Mouse (Mus musculus): ENCODE measurements at regions not wholly inside any gene's neighbourhood (a gene's known extent, or its start where the extent isn't known, plus 50 kb on each side); places are given as distances from the start of the nearest gene placed in this dataset.
A peak's percentile ranks its signal among the peaks of the same experiment; 100 is the strongest.

DNA sequence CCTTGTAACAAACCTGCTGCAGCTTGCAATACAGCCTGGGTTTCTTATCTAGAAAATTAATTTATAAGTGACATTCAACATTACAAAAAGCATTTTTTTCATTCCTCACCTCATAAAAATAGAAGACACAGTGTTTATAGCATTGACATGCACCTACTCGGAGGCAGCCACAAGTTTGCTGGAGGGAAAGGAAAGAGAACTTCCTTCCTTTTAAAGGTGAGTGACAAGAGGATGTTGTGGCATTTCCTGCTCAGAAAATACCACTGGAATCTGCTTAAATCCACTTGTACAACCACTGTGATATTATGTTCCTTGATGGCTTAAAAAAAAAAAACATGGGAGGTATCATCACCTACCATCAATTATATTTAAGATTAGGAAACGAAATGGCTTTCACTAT lies 1222.2 kb upstream of the Flrt2 start:
- no peak for DNase-seq

DNA sequence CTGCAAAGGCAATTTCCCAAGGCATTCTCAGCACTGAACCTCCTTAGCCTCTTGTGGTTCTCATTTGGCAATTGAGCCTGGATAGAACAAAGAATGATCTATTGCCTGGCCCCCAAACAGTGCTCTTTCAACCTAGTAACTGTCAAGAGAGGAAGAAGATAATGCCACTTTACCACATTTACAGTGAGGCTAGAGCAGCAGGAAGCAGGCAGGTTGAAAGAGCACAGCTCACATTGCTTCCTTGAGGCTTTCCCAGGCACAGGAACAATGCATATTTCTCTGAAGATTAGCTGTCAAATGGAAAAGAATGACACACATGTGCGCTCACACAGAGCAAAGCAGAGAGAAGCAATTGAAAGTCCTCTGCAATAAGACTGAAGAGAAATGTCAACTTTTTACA lies 1221.0 kb upstream of the Flrt2 start:
- DNase-seq = no peak

DNA sequence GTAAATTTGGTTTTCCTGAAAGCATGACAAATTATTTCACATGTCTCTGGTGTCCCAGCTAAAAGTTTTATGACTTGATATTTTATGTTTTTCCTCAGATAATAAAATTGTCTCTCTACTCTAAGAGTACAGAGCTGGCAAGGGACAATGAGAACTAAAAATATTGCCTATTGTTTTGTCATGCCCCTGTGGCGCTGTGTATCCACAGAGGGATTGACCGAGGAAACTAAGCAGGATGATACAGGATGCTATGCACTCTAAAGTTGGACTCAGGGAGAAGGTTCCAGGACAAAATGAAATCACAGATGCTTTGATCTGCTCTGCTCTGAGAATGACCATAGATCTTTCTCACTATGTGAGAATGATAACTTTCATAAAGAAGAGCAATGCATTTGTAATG lies 1203.3 kb upstream of the Flrt2 start:
- no peak for DNase-seq

DNA sequence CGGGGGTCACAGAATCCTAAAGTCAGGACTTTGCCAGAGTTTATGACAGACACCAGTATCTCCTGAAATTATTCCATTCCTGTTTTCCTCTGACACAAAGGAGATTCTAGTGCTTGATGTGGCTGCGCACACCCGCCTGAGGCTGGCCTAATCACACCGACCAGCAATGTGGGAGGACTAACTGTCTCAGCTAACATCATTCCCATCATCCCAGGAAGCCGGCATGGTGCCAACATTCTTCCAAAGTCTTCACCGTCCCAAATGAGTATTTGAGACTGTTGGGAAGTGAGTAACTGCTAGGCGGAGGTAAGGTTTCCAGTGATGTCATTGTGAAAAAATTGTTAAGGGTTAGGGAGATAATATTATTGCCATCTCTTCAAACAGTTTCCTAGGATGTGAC lies 1183.9 kb upstream of the Flrt2 start:
- DNase-seq = peak; percentile 35

DNA sequence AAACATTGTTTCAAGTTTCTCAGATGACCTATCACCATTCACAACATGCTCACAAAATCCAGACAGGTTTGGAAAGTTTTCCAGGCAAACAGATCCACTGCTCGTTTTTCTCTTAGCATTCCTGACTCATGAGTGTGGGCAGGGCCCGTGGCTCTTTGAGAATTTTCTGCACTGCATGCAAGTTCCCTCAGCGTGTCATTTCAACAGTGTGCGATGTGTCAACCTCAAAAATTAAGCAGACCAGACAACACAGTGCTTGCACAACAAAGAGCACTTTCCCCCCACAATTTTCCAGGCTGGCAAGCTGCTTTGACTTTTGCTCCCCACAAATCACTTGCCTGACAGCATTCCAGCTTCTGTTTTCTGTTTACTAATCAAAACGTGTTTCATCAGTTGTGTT lies 1182.2 kb upstream of the Flrt2 start:
- no peak for DNase-seq

DNA sequence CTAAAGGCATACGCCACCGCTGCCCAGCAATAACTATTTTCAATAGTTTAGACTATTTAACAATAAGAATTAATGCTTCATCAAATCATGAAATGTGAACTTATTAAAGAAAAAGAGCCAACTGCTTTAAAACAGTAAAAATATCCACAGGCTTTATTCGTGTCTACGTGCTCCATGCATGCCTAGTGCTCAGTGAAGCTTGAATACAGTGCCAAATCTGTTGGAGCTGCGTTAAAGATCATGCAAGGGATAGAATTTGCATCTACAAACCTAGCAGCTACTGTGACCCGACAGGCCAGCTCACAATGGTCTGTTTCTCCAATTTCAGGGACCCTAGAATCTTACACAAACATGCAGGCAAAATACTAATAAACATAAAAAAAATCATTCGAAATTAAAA lies 1147.3 kb upstream of the Flrt2 start:
- DNase-seq = no peak

DNA sequence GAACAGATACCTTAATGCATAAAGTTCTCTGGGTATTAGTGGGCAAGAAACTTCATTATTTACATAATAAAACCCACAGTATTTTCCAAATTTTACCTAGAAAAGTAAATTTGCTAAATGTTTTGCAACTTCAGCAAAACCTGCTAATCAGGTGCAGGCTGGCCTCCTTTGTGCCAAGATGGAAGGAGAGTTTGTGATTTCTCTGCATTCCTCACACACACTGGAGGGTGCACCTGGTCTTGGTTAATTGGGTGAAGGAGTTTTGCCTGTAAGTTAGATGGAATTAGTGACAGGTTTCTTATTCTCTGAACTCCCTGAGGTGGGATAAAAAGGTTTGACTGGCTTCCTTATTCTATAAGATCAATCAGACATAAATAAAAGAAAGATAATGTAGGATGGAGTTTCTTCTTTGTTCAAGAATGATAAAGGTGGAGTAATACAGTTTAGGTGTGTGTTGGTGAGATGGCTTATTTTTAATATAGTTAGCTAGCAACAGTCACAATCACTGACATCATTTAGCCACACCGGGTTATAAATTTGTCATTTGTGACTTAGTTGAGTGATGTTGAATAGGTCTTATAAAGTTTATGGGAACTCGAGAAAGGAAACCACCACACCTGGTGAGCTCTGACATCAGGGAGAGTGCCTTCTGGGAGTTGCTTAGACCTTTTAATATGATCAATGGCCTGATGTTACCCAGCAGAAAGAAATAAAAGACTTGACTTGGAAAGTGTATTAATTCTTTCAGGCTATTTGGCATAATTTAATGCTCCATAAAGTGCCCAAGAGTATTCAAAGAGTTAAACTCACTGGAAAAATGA lies 1131.4 kb upstream of the Flrt2 start:
- no peak for DNase-seq

DNA sequence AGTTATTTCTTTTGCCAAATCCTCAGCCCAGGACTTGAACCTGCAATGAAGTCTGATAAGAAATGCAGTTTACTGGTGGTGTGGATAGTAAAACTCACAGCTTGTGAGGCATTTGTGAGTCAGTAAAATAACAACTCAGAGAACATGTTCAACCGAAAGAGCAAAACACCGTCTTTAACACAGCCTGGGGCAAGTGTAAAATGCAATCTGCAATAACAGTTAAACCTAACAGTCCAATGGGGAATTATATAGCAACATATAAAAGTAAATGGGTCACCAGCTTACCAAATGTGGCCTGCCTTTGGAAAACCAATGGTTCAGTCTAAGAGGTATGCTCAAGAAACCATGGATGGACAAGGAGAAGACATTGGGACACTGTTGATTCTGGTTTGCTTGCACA lies 1117.0 kb upstream of the Flrt2 start:
- DNase-seq = no peak

DNA sequence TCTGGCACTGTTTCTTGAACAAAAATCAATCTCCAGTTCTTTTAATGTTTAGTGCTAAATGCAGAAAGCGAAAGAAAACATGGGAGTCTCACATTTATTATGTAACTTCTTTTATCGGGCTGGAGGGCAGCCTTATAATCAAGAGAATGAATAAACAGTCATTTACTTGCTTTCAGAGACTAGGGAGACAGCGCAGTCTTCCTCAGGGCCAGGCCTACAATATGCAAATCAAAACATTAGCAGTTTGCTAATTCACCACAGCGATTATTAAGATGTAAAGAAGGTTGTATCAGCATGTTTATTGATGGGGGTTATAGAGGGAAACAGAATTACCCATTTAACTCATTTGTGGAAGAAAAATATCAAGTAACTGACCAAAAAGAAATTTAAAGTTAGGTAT lies 1111.7 kb upstream of the Flrt2 start:
- no peak for DNase-seq

DNA sequence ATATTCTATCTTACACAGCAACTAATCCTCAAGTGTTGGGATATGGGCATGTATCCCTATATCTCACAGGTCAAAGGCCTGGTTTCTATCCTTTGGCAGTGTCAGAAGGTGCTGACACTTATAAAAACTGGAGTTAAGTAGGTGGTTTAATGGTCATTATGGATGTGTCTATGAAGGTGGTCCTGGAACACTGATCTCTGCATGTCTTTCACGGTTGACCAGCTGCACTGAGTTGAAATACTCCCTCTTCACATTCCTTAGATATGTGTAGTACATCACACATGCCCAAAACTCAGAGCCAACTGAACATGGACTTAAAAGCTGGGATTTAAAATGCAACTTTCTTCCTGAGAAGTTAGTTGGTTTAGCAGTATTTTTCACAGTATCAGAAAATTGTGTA lies 1107.7 kb upstream of the Flrt2 start:
- DNase-seq = no peak

DNA sequence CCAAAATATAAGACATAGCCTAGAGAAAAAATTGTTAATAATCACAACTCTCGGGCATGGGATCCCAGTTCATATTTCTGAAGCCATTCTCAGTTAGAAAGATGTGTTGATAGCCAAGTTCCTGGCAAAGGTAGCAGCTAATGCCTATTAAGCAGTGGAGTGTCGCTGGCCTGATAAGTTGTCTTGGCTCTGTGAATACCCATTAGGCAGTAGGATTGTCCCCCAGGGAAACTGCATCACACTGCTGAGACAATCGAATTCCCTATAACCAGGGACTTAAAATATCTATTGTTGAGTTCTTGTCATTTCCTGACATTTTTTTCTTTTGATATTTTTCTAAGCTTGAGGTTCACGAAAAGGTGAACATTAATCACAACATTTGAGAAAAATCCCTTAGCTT lies 1105.0 kb upstream of the Flrt2 start:
- DNase-seq = peak; percentile 15

DNA sequence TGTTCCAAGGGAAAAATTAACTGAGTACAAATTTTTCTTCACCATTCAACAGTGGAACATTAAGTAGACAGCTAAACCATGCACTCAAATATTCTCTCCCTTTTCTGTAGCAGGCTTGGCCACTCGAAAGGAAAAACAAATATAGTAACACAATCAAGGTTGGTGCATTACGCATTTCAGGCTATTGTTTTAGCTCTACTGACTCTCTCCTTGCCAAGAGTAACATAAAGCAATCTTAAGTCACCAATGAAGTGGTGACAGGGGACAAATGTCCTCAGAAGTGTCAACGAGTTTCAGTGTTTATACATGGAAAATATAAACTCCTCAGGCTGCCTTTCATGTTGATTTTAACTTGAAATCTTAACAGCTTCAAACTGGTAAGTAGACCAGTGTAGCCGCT lies 1103.4 kb upstream of the Flrt2 start:
- peak; percentile 7 for DNase-seq

DNA sequence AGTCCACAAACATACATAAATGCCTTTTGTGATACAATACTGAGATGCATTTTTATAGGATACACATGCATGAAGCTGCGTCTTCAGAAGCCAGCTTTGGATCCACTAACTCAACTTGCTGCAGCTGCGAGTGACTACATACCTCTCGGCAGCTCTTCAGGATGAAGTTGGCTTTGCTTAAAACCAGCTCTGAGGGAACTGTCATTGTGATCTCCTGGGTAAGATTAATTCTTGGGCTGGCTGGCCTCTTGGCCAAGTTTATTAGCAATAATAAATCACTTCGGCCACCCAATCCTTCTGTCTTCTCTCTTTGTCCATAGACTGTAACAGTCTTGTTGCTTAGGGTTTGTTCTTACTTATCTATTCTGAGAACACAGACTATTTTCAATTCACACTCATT lies 1103.0 kb upstream of the Flrt2 start:
- DNase-seq = no peak

DNA sequence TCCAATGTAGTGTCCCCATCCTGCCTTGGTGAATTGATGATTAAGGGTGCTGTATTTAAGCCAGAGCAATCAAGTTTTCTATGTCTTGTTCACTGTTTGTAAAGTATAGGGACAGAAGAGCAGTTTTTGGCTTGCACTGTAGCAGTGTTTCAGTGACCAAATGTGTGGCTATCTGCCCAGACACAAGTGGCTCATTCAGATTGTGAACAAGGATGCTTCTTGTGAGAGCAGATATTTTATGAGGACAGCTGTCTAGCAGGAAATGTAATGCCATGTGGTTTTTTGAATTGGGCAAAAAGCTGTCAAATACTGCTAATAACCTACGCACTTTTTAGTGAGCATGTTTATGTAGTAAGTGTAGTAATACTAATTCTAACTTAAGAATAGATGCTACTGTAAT lies 1086.5 kb upstream of the Flrt2 start:
- peak; percentile 33 for DNase-seq

DNA sequence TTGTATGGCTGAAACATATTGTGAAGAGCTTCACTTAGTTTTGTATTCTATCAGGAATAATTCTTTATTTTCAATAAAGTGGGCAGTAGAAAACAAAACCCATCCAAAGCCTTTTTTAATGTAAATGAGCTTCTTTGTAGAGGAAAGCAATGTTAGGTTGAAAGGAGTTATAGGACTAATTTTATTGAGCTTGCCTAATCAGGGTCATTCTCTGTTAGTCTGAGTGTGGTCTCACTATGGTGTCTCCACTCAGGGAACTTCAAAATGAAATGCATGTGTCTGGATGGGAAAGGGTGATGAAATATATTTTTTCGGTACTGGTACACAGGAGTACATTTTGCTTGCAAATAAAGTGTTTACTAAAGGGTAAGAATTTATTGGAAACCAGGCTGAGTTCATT lies 1055.5 kb upstream of the Flrt2 start:
- no peak for DNase-seq

DNA sequence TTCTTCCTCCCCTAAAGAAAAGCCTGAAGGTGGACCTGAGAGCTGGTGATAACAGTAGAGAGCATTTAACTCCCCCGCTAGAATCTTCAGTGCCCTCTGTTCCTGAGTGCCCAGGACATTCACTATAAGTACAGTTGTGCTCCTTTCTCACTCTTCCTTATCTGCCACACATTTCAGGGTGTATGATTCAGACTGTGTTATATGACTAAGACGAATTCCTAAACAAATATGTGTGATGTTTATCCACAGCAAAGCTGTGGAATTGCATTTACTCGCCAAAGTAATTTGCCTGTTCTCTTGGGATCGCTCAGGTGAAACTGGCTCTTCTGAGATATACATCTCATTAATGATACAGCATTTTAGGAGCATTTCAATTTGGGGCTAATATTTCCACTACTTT lies 1051.9 kb upstream of the Flrt2 start:
- no peak for DNase-seq

DNA sequence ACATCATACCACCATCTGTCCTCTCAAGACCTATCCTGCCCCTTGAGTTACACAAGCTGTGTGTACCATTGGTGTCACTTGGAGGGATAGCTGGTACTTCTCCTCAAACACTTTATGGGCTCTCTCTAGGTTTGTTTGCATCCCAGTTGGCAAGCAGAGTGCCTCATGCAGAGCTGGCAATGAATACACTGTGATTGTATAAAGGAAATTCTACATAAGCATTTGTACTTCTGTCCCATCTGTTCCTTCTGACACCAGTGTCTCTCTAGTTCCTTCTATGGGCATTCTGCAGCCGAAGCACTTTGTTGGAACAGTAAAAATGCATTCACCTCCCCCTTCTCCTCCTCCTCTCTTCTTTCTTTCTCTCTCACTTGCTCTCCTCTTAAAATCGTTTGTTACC lies 1046.7 kb upstream of the Flrt2 start:
- no peak for DNase-seq

DNA sequence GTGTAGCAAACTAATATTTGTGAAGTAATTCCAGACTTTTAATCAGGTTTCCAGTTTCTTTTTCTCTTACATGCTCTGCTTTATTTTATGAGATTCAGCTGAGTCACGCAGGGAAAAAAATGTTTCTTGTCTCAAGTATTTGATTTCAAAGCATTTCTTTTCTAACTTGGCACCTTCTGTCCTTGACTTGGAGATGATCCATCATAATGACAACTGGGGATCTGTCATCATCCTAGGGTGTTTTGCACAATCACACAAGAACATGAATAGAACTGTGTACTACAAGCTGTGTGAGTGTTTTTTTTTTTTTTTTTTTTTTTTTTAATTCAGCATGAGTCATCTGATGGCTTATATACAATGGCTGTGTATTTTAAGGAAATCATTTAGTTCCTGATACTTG lies 1022.0 kb upstream of the Flrt2 start:
- no peak for DNase-seq

DNA sequence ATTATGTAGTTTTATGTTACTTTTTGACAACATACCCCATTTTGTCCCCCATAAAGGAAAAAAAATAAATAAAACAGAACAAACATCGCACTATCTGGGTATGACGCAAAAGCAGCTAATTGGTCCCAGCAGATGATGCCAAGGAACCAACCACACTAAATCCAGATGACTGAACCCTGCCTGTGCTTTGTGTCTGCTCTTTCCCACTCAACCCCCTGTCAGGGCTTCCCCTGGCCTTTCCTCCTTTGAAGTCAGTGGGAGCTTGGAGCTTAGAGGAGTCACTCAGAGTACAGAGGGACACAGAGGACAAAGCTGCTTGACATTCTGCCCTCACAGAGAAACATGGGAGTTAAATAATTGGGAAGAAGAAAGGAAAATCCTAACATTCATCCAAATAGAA lies 1017.1 kb upstream of the Flrt2 start:
- no peak for DNase-seq

DNA sequence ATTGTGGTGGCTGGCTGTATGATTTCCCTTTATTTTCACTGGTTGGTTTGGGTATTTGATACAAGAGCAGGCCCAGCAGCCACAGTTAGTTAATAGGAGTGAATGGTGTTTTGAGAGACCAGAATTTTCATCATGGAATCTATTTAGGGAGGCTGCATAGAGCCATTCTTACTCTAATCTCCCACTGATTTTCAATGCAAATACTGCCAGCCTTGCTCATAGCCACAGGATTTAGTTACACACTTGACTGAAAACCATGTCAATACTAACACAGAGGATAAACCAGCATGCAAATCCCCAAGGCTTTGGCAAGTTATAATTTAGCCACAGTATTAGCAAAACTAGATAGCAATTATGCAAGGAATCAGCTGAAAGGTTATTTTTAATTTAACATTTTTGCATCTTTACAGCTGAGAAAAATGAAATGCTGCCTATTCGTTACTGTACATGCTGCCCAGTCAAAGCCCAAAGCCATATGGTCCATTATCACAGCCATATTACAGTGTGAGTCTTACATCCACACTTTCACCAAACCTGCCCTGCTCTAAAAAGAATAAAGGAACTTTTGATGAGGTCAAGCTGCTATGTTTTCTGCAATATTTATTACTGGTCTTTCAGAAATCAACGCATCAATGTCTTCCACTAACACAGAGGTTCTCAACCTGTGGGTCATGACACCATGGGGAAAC lies 1000.5 kb upstream of the Flrt2 start:
- no peak for DNase-seq

DNA sequence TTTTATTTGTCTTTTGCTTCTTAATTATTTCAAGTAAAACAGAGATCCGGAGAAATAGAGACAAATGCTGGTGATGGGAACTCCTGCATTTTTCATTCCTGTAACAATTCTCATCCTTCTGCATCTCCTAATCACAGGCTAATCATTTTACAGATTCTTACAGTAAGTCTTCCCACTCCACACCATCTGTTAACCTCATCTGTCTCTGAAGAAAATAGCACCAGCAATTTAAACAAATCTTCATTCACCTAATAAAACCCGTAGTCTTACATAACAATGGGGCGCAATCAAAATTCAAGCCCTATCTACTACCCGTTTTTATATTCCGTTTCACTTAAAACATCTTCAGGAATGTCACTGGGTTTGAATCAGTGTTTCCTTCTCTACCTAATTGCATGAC lies 960.6 kb upstream of the Flrt2 start:
- DNase-seq = no peak

DNA sequence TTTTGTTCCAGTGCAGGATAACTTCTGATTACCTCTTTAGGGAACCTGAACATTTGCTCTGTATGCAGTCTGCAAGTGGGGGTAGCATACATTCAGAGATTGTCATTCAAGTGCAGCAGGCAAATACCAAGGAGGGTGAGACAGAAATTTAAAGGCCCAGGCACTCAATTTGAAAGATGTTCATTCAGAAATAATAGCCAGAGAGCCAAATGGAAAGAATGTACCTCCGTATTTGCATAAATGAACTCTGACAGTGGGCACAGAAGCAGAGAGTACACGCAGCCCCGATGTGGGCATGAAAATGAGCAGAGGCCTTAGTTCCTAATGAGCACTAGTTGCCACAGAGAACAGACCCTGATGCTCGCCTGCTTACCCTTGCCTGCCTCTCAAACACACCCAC lies 958.8 kb upstream of the Flrt2 start:
- no peak for DNase-seq

DNA sequence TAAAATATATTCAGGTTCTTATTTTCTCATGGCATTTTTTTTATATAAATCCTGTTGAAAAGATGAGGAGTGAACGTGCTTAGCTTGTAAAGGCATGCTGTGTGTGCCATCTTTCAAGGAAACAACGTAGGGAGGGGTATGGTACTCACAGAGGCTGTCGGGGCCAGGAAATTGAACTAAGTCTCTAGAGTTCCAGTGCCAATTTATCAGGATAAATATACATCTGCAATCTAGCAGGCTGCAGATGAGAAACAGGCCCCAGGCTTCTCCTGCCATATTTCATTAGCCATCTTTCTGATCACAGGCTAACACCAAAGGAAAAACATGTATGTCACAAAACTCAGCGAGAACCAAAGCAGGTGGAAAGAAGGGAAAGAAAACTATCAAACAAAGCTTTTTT lies 954.8 kb upstream of the Flrt2 start:
- DNase-seq = no peak

DNA sequence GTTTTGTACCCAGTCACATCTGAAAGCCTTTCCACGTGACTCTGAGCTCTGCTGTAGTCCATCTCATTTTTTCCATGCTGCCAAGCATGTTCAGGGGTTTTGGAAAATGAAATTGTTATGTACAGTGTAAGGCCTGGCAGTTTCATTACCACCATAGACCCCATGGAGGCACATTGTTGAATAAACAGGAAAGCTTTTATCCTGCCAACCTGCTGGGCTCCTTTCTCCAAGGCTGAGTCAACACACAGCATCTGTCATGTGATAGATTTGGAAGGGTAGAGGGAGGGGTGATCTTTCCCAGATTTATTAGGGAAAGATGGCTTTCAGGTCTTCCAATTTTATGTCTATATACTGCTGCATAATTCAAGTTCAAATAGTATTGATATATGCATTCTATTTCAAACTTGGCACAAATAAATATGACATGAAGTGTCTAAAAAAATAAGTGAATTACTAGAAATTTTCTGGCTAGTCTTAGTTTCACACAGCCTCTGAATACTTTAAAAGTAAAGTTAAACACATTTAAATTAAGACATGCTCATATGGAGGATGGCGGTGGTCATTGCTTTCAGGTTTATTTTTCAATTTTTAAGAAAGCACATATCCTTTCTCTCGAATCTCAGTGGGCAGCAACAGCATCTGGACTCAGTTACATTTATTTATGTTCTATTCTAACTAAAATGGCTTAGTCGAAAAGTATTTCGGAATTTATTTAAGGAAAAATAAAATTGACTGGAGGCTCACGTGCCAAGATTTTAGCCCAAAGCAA lies 942.1 kb upstream of the Flrt2 start:
- DNase-seq = no peak

All from heart, postnatal 4 days (tissue).